Mouse (Mus musculus): ENCODE measurements around the gene Naa60. TPM values are rescaled to one million over a fixed set of nuclear protein-coding genes. Genes with fewer than 3 reads are reported as not detected.

The Naa60 gene
- polyA plus RNA-seq, 1 experiment = 31.2 TPM

DNA sequence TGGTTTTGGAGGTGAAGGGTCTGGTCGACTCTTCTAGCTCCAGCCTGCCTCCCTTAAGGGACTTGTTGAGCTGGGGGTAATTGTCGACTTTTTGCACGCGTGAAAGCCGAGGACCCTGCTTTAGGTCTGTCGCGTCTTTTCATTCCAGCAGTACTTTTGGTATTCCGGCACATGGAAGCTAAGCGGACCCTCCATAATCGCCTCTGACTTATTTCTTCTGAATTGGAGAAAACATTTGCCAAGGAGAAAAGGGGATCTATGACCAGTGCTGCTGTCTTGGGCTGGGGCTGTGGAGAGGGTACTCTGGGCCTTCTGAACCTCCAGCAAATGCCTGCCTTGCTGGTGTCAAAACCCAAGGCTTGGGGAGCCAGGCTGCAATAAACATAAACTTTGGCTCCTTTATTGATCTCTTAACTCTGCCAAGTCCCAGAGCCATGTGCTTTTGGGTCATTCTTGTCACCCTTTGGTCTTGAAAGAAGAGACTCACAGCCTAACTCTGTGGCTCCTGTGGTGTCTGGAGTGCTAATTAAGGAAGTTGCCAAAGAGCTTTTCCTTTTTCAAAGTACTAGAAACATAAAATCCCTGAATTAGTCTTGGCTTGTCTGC is 13.0 kb downstream of the Naa60 start:
- no peak for TF ChIP-seq MAX (IDR thresholded peaks at IDR 0.05; ENCODE audit: low read depth)
- TF ChIP-seq POLR2AphosphoS2 (IDR thresholded peaks at IDR 0.05; ENCODE audit: insufficient read length, low read depth) = no peak
- TF ChIP-seq REST (IDR thresholded peaks at IDR 0.05; ENCODE audit: insufficient read depth, insufficient read length) = no peak
- Histone ChIP-seq H3K27me3 (ENCODE audit: control insufficient read depth, insufficient read depth, insufficient read length) (no peaks in the 10 kb centered on the region), H3ac (ENCODE audit: control insufficient read depth, insufficient read length) (peak overlapping the region; percentile 66), H3K4me3 (peak overlapping the region; percentile 75), H3K4me2 (ENCODE audit: low read depth) (peak overlapping the region; percentile 87), H3K79me2 (ENCODE audit: control insufficient read depth, insufficient read depth) (peaks cover 58% of the 10 kb centered on the region), H3K36me3 (ENCODE audit: control insufficient read depth, insufficient read depth) (no peaks in the 10 kb centered on the region)

GRCm38 (mm10) chr16:3891621-3892295 is 19.6 kb downstream of the Naa60 start:
- no peak overlapping the region for H3K4me2 ChIP-seq (ENCODE audit: low read depth)
- H3K27me3 ChIP-seq (ENCODE audit: control insufficient read depth, insufficient read depth, insufficient read length) = no peaks in the 10 kb centered on the region
- peaks cover 7% of the 10 kb centered on the region for H3K36me3 ChIP-seq (ENCODE audit: control insufficient read depth, insufficient read depth)
- peaks cover 34% of the 10 kb centered on the region for H3K79me2 ChIP-seq (ENCODE audit: control insufficient read depth, insufficient read depth)
- no peak overlapping the region for H3K4me3 ChIP-seq
- TF ChIP-seq MYOG (IDR thresholded peaks at IDR 0.05; ENCODE audit: control insufficient read depth in 1 of 3, insufficient read depth in 1 of 3, insufficient read length in 2 of 3, low read depth in 2 of 3) (no peak), MYOD1 (IDR thresholded peaks at IDR 0.05; ENCODE audit: control insufficient read depth in 1 of 3, insufficient read length in 2 of 3, low read depth in 2 of 3) (no peak), SRF (IDR thresholded peaks at IDR 0.05; ENCODE audit: control insufficient read depth, insufficient read length, low read depth) (no peak), REST (IDR thresholded peaks at IDR 0.05; ENCODE audit: insufficient read depth, insufficient read length) (no peak), E2F4 (IDR thresholded peaks at IDR 0.05; ENCODE audit: insufficient read depth) (no peak), MAX (IDR thresholded peaks at IDR 0.05; ENCODE audit: low read depth) (no peak)
- no peak overlapping the region for H3ac ChIP-seq (ENCODE audit: control insufficient read depth, insufficient read length)

DNA sequence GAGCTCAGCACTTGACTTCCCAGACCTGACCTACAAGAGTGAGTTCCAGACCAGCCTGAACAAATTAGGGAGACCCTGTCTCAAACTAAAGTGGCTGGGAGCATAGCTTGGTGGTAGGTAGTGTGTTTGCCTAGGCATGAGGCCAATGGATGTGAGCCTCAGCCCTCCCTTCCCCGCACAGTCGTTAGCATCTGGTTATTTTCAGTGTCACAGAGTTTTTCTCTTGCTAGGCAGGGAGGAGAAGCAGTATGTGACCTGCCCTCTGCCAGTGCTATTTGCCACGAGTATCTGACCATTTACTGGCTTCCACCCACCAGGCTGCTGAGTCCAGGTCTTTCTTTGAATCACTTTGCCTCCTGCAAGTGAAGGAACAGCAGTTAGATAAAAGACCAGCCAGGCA is 21.6 kb downstream of the Naa60 start:
- TF ChIP-seq E2F4 (IDR thresholded peaks at IDR 0.05; ENCODE audit: insufficient read depth) (no peak), MYOG (IDR thresholded peaks at IDR 0.05; ENCODE audit: control insufficient read depth in 1 of 3, insufficient read depth in 1 of 3, insufficient read length in 2 of 3, low read depth in 2 of 3) (no peak), TCF12 (IDR thresholded peaks at IDR 0.05; ENCODE audit: insufficient read depth, poor library complexity, severe bottlenecking) (no peak), MAX (IDR thresholded peaks at IDR 0.05; ENCODE audit: low read depth) (no peak), TCF3 (IDR thresholded peaks at IDR 0.05; ENCODE audit: insufficient read length, low read depth) (no peak), POLR2AphosphoS2 (IDR thresholded peaks at IDR 0.05; ENCODE audit: insufficient read length, low read depth) (no peak), CEBPB (IDR thresholded peaks at IDR 0.05; ENCODE audit: insufficient read depth, poor library complexity, severe bottlenecking) (no peak), REST (IDR thresholded peaks at IDR 0.05; ENCODE audit: insufficient read depth, insufficient read length) (no peak), USF1 (IDR thresholded peaks at IDR 0.05; ENCODE audit: low read depth) (no peak), MYOD1 (IDR thresholded peaks at IDR 0.05; ENCODE audit: control insufficient read depth in 1 of 3, insufficient read length in 2 of 3, low read depth in 2 of 3) (no peak), SRF (IDR thresholded peaks at IDR 0.05; ENCODE audit: control insufficient read depth, insufficient read length, low read depth) (no peak), POLR2A (IDR thresholded peaks at IDR 0.05; ENCODE audit: insufficient read length, low read depth) (no peak)
- no peak overlapping the region for H3K4me2 ChIP-seq (ENCODE audit: low read depth)
- H3K79me2 ChIP-seq (ENCODE audit: control insufficient read depth, insufficient read depth) = peaks cover 24% of the 10 kb centered on the region
- H3ac ChIP-seq (ENCODE audit: control insufficient read depth, insufficient read length) = no peak overlapping the region
- H3K4me3 ChIP-seq = no peak overlapping the region
- H3K36me3 ChIP-seq (ENCODE audit: control insufficient read depth, insufficient read depth) = peaks cover 16% of the 10 kb centered on the region
- no peaks in the 10 kb centered on the region for H3K27me3 ChIP-seq (ENCODE audit: control insufficient read depth, insufficient read depth, insufficient read length)

DNA sequence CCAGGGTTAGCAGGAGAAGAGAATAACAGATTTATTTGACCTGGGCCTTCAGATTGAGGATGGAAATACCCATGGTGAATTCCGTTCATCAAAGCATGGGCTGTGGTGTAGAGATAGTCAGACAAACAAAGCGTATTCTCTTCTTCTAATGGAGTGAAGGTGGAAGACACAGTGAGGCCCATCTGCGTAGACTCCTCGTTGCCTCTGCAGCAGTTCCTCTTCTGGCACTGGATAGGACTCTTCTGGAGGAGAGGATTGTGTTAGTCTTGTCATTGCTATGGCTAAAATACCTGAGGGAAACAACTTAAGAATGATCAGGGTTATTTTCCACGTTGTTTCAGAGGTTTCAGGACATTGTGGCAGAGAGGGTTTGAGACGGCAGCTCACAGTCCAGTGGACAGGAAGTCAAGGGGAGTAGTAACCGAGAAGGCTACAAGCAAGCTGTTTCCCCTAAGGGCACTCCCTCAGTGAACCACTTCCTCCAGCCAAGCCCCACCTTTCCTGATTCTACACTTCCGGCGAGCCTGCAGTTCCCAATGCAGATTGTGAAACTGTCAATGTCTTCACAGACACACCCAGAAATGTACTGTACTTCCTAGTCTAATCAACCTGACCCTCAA is 23.1 kb downstream of the Naa60 start:
- Histone ChIP-seq H3ac (ENCODE audit: control insufficient read depth, insufficient read length) (no peak overlapping the region), H3K36me3 (ENCODE audit: control insufficient read depth, insufficient read depth) (peaks cover 27% of the 10 kb centered on the region), H3K4me3 (no peak overlapping the region), H3K79me2 (ENCODE audit: control insufficient read depth, insufficient read depth) (peaks cover 15% of the 10 kb centered on the region), H3K27me3 (ENCODE audit: control insufficient read depth, insufficient read depth, insufficient read length) (no peaks in the 10 kb centered on the region), H3K4me2 (ENCODE audit: low read depth) (no peak overlapping the region)
- TF ChIP-seq TCF12 (IDR thresholded peaks at IDR 0.05; ENCODE audit: insufficient read depth, poor library complexity, severe bottlenecking) (no peak), CEBPB (IDR thresholded peaks at IDR 0.05; ENCODE audit: insufficient read depth, poor library complexity, severe bottlenecking) (no peak), MYOD1 (IDR thresholded peaks at IDR 0.05; ENCODE audit: control insufficient read depth in 1 of 3, insufficient read length in 2 of 3, low read depth in 2 of 3) (no peak), USF1 (IDR thresholded peaks at IDR 0.05; ENCODE audit: low read depth) (no peak), MYOG (IDR thresholded peaks at IDR 0.05; ENCODE audit: control insufficient read depth in 1 of 3, insufficient read depth in 1 of 3, insufficient read length in 2 of 3, low read depth in 2 of 3) (no peak), E2F4 (IDR thresholded peaks at IDR 0.05; ENCODE audit: insufficient read depth) (no peak)

- Histone ChIP-seq H3K4me2 (ENCODE audit: low read depth) (no peak overlapping the region), H3K36me3 (ENCODE audit: control insufficient read depth, insufficient read depth) (peaks cover 35% of the 10 kb centered on the region), H3K27me3 (ENCODE audit: control insufficient read depth, insufficient read depth, insufficient read length) (no peaks in the 10 kb centered on the region), H3K4me3 (no peak overlapping the region), H3K79me2 (ENCODE audit: control insufficient read depth, insufficient read depth) (peaks cover 12% of the 10 kb centered on the region), H3ac (ENCODE audit: control insufficient read depth, insufficient read length) (no peak overlapping the region)
- TF ChIP-seq REST (IDR thresholded peaks at IDR 0.05; ENCODE audit: insufficient read depth, insufficient read length) (no peak), MAX (IDR thresholded peaks at IDR 0.05; ENCODE audit: low read depth) (no peak), CEBPB (IDR thresholded peaks at IDR 0.05; ENCODE audit: insufficient read depth, poor library complexity, severe bottlenecking) (no peak), SRF (IDR thresholded peaks at IDR 0.05; ENCODE audit: control insufficient read depth, insufficient read length, low read depth) (no peak), TCF3 (IDR thresholded peaks at IDR 0.05; ENCODE audit: insufficient read length, low read depth) (no peak), POLR2A (IDR thresholded peaks at IDR 0.05; ENCODE audit: insufficient read length, low read depth) (no peak), POLR2AphosphoS2 (IDR thresholded peaks at IDR 0.05; ENCODE audit: insufficient read length, low read depth) (no peak), MYOD1 (IDR thresholded peaks at IDR 0.05; ENCODE audit: control insufficient read depth in 1 of 3, insufficient read length in 2 of 3, low read depth in 2 of 3) (no peak)
Observed at GRCm38 (mm10) chr16:3896046-3896445, 23.9 kb downstream of the Naa60 start.
